Mouse (Mus musculus): Measurements from ENCODE around the gene Agpat3. TPM values are rescaled to one million over a fixed set of nuclear protein-coding genes. Genes with fewer than 3 reads are reported as not detected.

Gene Agpat3
- polyA plus RNA-seq, 1 experiment from 2014 or later = 98.9 TPM

DNA sequence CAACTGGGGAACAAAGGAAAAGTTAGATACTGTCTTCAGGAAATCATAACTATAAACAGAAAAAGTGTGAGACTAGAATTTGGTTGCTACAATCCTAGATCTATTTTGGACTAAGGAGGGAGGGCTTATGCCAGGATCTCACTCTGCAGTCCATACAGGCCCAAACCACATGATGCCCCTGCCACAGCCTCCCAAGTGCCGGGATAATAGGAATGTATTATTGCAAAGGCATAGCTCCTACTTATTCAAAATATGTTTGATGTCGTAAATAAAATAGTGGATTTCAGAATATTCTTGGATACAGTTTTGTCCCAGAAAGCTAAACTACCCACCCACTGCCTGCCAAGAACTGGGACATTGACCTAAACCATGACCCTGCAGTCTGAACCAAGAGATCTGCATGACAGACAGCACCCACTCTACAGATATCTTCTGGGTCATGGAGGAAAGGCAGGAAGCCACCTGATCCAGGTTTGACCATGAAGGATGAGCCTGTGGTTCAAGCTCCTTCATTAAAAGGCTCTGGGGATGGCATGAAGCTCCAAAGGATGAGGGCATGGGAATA, 24.2 kb downstream of the Agpat3 start:
- in situ Hi-C loops (cut with MboI; ENCODE audit: low pct_unique_long_range_greater_than_20kb) = no loop called here
- no peaks in the 10 kb centered on the region for H3K27me3 ChIP-seq
- ChIA-PET CTCF (interaction anchor here (1.6 to 2.1 kb wide), 2 partner anchors 9 to 43 kb away, joined by 3 to 6 read pairs; no protein-coding TSS in a partner anchor), POLR2A (no interaction called here)
- ATAC-seq (no peak), DNase-seq (ENCODE audit: low read depth, low spot score) (no peak)
- no peak for TF ChIP-seq CTCF (IDR thresholded peaks at IDR 0.05)

DNA sequence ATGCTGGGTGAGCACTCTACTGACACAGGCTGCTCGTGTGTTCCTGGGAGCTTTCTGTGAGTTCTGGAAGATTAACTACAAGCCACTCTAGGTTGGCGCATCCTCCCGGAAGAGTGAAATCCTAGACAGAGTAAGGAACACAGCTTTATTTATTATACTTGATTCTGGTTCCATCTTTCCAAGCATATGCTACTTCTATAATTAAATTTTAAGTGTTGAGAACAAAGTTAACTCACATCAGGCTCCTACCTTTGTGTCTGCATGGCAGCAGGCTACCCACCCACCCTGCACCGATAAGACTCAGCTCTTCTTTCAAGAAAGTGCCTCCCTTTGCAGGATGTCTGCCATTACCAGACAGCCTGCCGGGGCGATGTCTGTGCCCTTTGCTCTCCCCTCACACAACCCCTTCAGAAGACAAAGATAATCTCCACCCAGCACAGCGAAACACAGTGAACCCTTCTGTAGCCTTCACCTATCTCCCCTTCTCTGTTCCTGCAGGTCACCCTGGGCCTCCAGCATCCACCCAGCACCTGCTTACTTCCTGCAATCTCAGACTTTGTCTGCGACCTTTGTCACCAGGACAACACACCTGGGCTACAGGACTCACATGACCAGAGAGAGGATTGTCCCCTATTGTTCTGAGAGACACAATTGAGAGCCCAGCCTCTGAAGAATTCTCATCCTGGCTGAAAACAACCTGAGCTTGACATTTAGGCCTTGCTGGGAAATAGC, 26.2 kb downstream of the Agpat3 start:
- DNase-seq (ENCODE audit: low read depth, low spot score) = no peak
- in situ Hi-C loops (cut with MboI; ENCODE audit: low pct_unique_long_range_greater_than_20kb) = no loop called here
- POLR2A ChIA-PET = interaction anchor here (1.1 kb wide), 1 partner anchor 24 kb away, joined by 3 read pairs; no protein-coding TSS in a partner anchor

GRCm38 (mm10) chr10:78324556-78325164, 27.6 kb downstream of the Agpat3 start:
- ChIA-PET CTCF (interaction anchor here (1.0 to 5.2 kb wide), 7 partner anchors 10 to 88 kb away, joined by 3 to 28 read pairs (median 5); partner anchors contain the start of gene Rrp1), POLR2A (interaction anchor here (0.6 to 1.3 kb wide), 2 partner anchors 12 to 30 kb away, joined by 4 read pairs; no protein-coding TSS in a partner anchor)
- DNase-seq (ENCODE audit: low read depth, low spot score) (no peak), ATAC-seq (no peak)
- H3K27me3 ChIP-seq = no peaks in the 10 kb centered on the region
- no peak for TF ChIP-seq CTCF (IDR thresholded peaks at IDR 0.05)
- in situ Hi-C loops (cut with MboI; ENCODE audit: low pct_unique_long_range_greater_than_20kb) = loop anchor here (5.0 kb wide), 1 partner anchor 68 kb away; no protein-coding TSS in a partner anchor

More for the DNA sequence above, 26.2 kb downstream of the Agpat3 start:
- no peak for ATAC-seq
- H3K27me3 ChIP-seq = no peaks in the 10 kb centered on the region
- TF ChIP-seq CTCF (IDR thresholded peaks at IDR 0.05) = no peak
- CTCF ChIA-PET = interaction anchor here (1.6 to 5.2 kb wide), 3 partner anchors 9 to 66 kb away, joined by 3 to 28 read pairs (median 8); no protein-coding TSS in a partner anchor

- no peak for TF ChIP-seq CTCF (IDR thresholded peaks at IDR 0.05)
- no peaks in the 10 kb centered on the region for H3K27me3 ChIP-seq
- ATAC-seq (no peak), DNase-seq (ENCODE audit: low read depth, low spot score) (no peak)
- in situ Hi-C loops (cut with MboI; ENCODE audit: low pct_unique_long_range_greater_than_20kb) = loop anchor here (5.0 kb wide), 1 partner anchor 69 kb away; no protein-coding TSS in a partner anchor
- ChIA-PET POLR2A (interaction anchor here (0.7 kb wide), 1 partner anchor 9 kb away, joined by 3 read pairs; no protein-coding TSS in a partner anchor), CTCF (interaction anchor here (1.1 to 5.2 kb wide), 5 partner anchors 14 to 89 kb away, joined by 3 to 28 read pairs (median 5); partner anchors contain the start of gene Rrp1)
Measured at GRCm38 (mm10) chr10:78323214-78323880, 28.9 kb downstream of the Agpat3 start.

- ATAC-seq = no peak
- DNase-seq (ENCODE audit: low read depth, low spot score) = no peak
- CTCF ChIA-PET = interaction anchor here (0.8 to 5.2 kb wide), 7 partner anchors 15 to 69 kb away, joined by 3 to 28 read pairs (median 4); no protein-coding TSS in a partner anchor
- in situ Hi-C loops (cut with MboI; ENCODE audit: low pct_unique_long_range_greater_than_20kb) = loop anchor here (5.0 kb wide), 1 partner anchor 69 kb away; no protein-coding TSS in a partner anchor
- H3K27me3 ChIP-seq = no peaks in the 10 kb centered on the region
- TF ChIP-seq CTCF (IDR thresholded peaks at IDR 0.05) = no peak
- POLR2A ChIA-PET = interaction anchor here (0.7 kb wide), 1 partner anchor 10 kb away, joined by 3 read pairs; no protein-coding TSS in a partner anchor
Measured at GRCm38 (mm10) chr10:78322806-78323205, 29.5 kb downstream of the Agpat3 start.

DNA sequence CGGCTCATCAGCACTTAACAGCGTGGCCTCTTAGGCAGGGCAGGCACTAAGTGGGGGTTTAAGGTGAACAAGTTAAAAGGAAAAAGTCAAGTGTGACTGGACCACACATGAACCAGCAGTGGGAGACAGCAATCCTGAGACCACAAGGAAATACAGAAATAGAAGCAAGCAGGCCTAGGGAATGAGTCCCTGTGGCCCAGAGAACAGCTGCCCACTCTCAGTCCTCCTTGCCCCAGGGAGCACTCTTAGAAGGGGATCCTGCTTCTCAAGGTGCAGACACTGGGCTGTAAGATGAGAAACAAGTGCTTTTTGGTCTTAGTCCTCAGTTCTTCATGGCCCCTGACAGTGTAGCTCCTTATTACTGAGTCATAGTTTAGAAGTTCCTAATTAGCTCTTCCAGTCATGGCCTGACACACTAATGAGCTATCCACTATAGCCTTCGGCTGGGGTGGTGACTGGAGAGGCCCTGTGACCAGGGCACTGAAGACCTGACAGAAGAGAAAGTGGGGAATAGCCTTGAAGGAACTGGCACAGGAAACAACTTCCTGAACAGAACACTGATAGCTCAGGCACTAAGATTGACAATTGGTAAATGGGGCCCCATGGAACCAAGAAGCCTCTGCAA, 31.0 kb downstream of the Agpat3 start:
- no peaks in the 10 kb centered on the region for H3K27me3 ChIP-seq
- ChIA-PET POLR2A (interaction anchor here (0.6 kb wide), 1 partner anchor 31 kb away, joined by 3 read pairs; no protein-coding TSS in a partner anchor), CTCF (interaction anchor here (1.3 to 5.2 kb wide), 4 partner anchors 17 to 71 kb away, joined by 3 to 28 read pairs (median 6); no protein-coding TSS in a partner anchor)
- no peak for TF ChIP-seq CTCF (IDR thresholded peaks at IDR 0.05)
- ATAC-seq (peak; percentile 14), DNase-seq (ENCODE audit: low read depth, low spot score) (no peak)
- in situ Hi-C loops (cut with MboI; ENCODE audit: low pct_unique_long_range_greater_than_20kb) = loop anchor here (5.0 kb wide), 1 partner anchor 71 kb away; no protein-coding TSS in a partner anchor

GRCm38 (mm10) chr10:78320526-78320925, 31.8 kb downstream of the Agpat3 start:
- peak; percentile 9 for ATAC-seq
- no peak for TF ChIP-seq CTCF (IDR thresholded peaks at IDR 0.05)
- H3K27me3 ChIP-seq = no peaks in the 10 kb centered on the region
- DNase-seq (ENCODE audit: low read depth, low spot score) = no peak
- POLR2A ChIA-PET = interaction anchor here (0.6 kb wide), 1 partner anchor 10 kb away, joined by 5 read pairs; no protein-coding TSS in a partner anchor
- in situ Hi-C loops (cut with MboI; ENCODE audit: low pct_unique_long_range_greater_than_20kb) = loop anchor here (5.0 kb wide), 1 partner anchor 72 kb away; no protein-coding TSS in a partner anchor
- CTCF ChIA-PET = interaction anchor here (1.3 kb wide), 1 partner anchor 18 kb away, joined by 3 read pairs; no protein-coding TSS in a partner anchor

GRCm38 (mm10) chr10:78319940-78320339, 32.3 kb downstream of the Agpat3 start:
- CTCF ChIA-PET = interaction anchor here (1.3 kb wide), 2 partner anchors 18 to 72 kb away, joined by 3 to 4 read pairs; no protein-coding TSS in a partner anchor
- POLR2A ChIA-PET = interaction anchor here (0.6 kb wide), 1 partner anchor 10 kb away, joined by 5 read pairs; no protein-coding TSS in a partner anchor
- no peaks in the 10 kb centered on the region for H3K27me3 ChIP-seq
- ATAC-seq (no peak), DNase-seq (ENCODE audit: low read depth, low spot score) (no peak)
- in situ Hi-C loops (cut with MboI; ENCODE audit: low pct_unique_long_range_greater_than_20kb) = loop anchor here (5.0 kb wide), 1 partner anchor 72 kb away; no protein-coding TSS in a partner anchor
- TF ChIP-seq CTCF (IDR thresholded peaks at IDR 0.05) = no peak

All from Patski (cell line).